Mouse (Mus musculus) kidney, embryonic 15.5 days (tissue): ENCODE results near the gene Dcn. TPM values are rescaled to one million over a fixed set of nuclear protein-coding genes. Genes with fewer than 3 reads are reported as not detected.
A peak's percentile ranks its signal among the peaks of the same experiment; 100 is the strongest.

Source experiments
- ATAC-seq: fragments of 200-750 bp; cut with Nextera tagmentation; replicated peaks from 2 replicates; pipeline ENCODE4 v1.8.0; 2017; ENCODE audit warnings: moderate TSS enrichment; ENCODE audit not compliant: low FRiP score
- H3K27ac ChIP-seq: fragments of 300-500 bp; sonication (generic); 2 replicates; pipeline ENCODE4 v1.5.1; 2015; ENCODE audit warnings: mild to moderate bottlenecking, inconsistent platforms
- H3K27me3 ChIP-seq: fragments of 300-500 bp; sonication (generic); 2 replicates; pipeline ENCODE4 v1.6.1; 2015; ENCODE audit warnings: inconsistent platforms
- H3K36me3 ChIP-seq: fragments of 300-500 bp; sonication (generic); 2 replicates; pipeline ENCODE4 v1.6.1; 2015; ENCODE audit warnings: inconsistent platforms
- H3K4me1 ChIP-seq: fragments of 300-500 bp; sonication (generic); 2 replicates; pipeline ENCODE4 v1.6.1; 2015; ENCODE audit warnings: inconsistent platforms
- H3K4me2 ChIP-seq: fragments of 300-500 bp; sonication (generic); 2 replicates; pipeline ENCODE4 v1.6.1; 2015; ENCODE audit warnings: moderate library complexity, mild to moderate bottlenecking, inconsistent platforms
- H3K4me3 ChIP-seq: fragments of 300-500 bp; sonication (generic); replicated peaks from 2 replicates; pipeline ENCODE4 v1.5.1; 2015; ENCODE audit warnings: mild to moderate bottlenecking, inconsistent platforms
- H3K9ac ChIP-seq: fragments of 300-500 bp; sonication (generic); 2 replicates; pipeline ENCODE4 v1.6.1; 2015; ENCODE audit warnings: mild to moderate bottlenecking, inconsistent platforms
- H3K9me3 ChIP-seq: fragments of 300-500 bp; sonication (generic); replicated peaks from 2 replicates; pipeline ENCODE4 v1.6.1; 2016; ENCODE audit warnings: inconsistent platforms
- WGBS: fragments of 180-500 bp; shearing (Covaris S2); methylation state at CpG from one replicate; pipeline ENCODE4 v1.1.7; 2015; ENCODE audit warnings: mixed read lengths; 5-methylcytosine and 5-hydroxymethylcytosine counted together
- polyA plus RNA-seq: library from polyadenylated mRNA; unstranded; fragments of >200 nt; fragmentation: Nextera tagmentation; extraction: Ambion mirVana; gene quantifications from 2 replicates; pipeline ENCODE4 v1.2.1, GENCODE M21; 2015

Dcn gene
- polyA plus RNA-seq: 205 and 303 TPM in 2 replicates

- no peaks in the 10 kb centered on the region for H3K9me3 ChIP-seq
- H3K4me2 ChIP-seq: peak within 1 kb of the TSS; percentile 51
- H3K36me3 ChIP-seq: no peaks in the 10 kb centered on the region
- H3K27me3 ChIP-seq: no peaks in the 10 kb centered on the region
- no peak within 1 kb of the TSS for H3K9ac ChIP-seq
- peak within 1 kb of the TSS; percentile 89 for H3K27ac ChIP-seq
- peak within 1 kb of the TSS; percentile 27 for H3K4me3 ChIP-seq
- peaks cover 16% of the 10 kb centered on the region for H3K4me1 ChIP-seq
- ATAC-seq: peak; percentile 92
- WGBS: 12% methylated on average over 7 of the region's 7 CpGs
These were observed at the start of gene Dcn for GRCm38 (mm10) chr10:97479004-97479766. TSS of gene Dcn (plus strand) at chr10:97479609.

- 89% methylated on average over 5 of the region's 5 CpGs for WGBS
- Histone ChIP-seq H3K36me3 (no peaks in the 10 kb centered on the region), H3K27ac (no peak overlapping the region), H3K27me3 (no peaks in the 10 kb centered on the region), H3K9me3 (no peaks in the 10 kb centered on the region), H3K4me2 (no peak overlapping the region), H3K4me3 (no peak overlapping the region), H3K9ac (no peak overlapping the region), H3K4me1 (no peaks in the 10 kb centered on the region)
- ATAC-seq: no peak
These were observed 42.7 kb upstream of the Dcn start for GRCm38 (mm10) chr10:97436662-97437061.

- Histone ChIP-seq H3K9ac (no peak overlapping the region), H3K4me1 (no peaks in the 10 kb centered on the region), H3K27ac (no peak overlapping the region), H3K4me2 (no peak overlapping the region), H3K9me3 (no peaks in the 10 kb centered on the region), H3K4me3 (no peak overlapping the region), H3K27me3 (no peaks in the 10 kb centered on the region), H3K36me3 (no peaks in the 10 kb centered on the region)
- WGBS: 46% methylated on average over 2 of the region's 2 CpGs
- ATAC-seq: no peak
These were observed 37.1 kb upstream of the Dcn start for GRCm38 (mm10) chr10:97442300-97442699.

GRCm38 (mm10) chr10:97446486-97446885, 32.9 kb upstream of the Dcn start:
- no peaks in the 10 kb centered on the region for H3K27me3 ChIP-seq
- no peaks in the 10 kb centered on the region for H3K9me3 ChIP-seq
- no peaks in the 10 kb centered on the region for H3K36me3 ChIP-seq
- 89% methylated on average over 4 of the region's 4 CpGs for WGBS
- H3K4me2 ChIP-seq: no peak overlapping the region
- no peak overlapping the region for H3K27ac ChIP-seq
- no peak overlapping the region for H3K9ac ChIP-seq
- H3K4me3 ChIP-seq: no peak overlapping the region
- ATAC-seq: no peak
- H3K4me1 ChIP-seq: no peaks in the 10 kb centered on the region

GRCm38 (mm10) chr10:97452886-97453285, 26.5 kb upstream of the Dcn start:
- no peaks in the 10 kb centered on the region for H3K27me3 ChIP-seq
- no peak overlapping the region for H3K4me3 ChIP-seq
- no peak overlapping the region for H3K4me2 ChIP-seq
- H3K9ac ChIP-seq: no peak overlapping the region
- H3K27ac ChIP-seq: 0 out of 2 replicates have a peak overlapping the region, but pooled peaks have one; percentile 37
- peak; percentile 85 for ATAC-seq
- no peaks in the 10 kb centered on the region for H3K36me3 ChIP-seq
- 33% methylated on average over 1 of the region's 1 CpGs for WGBS
- H3K4me1 ChIP-seq: 0 out of 2 replicates have a peak, but pooled peaks cover 3% of the 10 kb centered on the region
- H3K9me3 ChIP-seq: no peaks in the 10 kb centered on the region

GRCm38 (mm10) chr10:97453529-97453928, 25.9 kb upstream of the Dcn start:
- no peaks in the 10 kb centered on the region for H3K27me3 ChIP-seq
- H3K27ac ChIP-seq: no peak overlapping the region
- no peak overlapping the region for H3K4me3 ChIP-seq
- ATAC-seq: no peak
- H3K4me2 ChIP-seq: no peak overlapping the region
- H3K9me3 ChIP-seq: no peaks in the 10 kb centered on the region
- no peaks in the 10 kb centered on the region for H3K36me3 ChIP-seq
- 51% methylated on average over 9 of the region's 9 CpGs for WGBS
- no peak overlapping the region for H3K9ac ChIP-seq
- 0 out of 2 replicates have a peak, but pooled peaks cover 3% of the 10 kb centered on the region for H3K4me1 ChIP-seq

- Histone ChIP-seq H3K36me3 (no peaks in the 10 kb centered on the region), H3K4me3 (no peak overlapping the region), H3K27ac (no peak overlapping the region), H3K4me1 (0 out of 2 replicates have a peak, but pooled peaks cover 3% of the 10 kb centered on the region), H3K9me3 (no peaks in the 10 kb centered on the region), H3K4me2 (no peak overlapping the region), H3K9ac (no peak overlapping the region), H3K27me3 (no peaks in the 10 kb centered on the region)
- WGBS: 91% methylated on average over 7 of the region's 7 CpGs
- no peak for ATAC-seq
These were observed 22.4 kb upstream of the Dcn start for GRCm38 (mm10) chr10:97456993-97457392.

- Histone ChIP-seq H3K36me3 (no peaks in the 10 kb centered on the region), H3K27ac (no peak overlapping the region), H3K9me3 (no peaks in the 10 kb centered on the region), H3K4me2 (no peak overlapping the region), H3K27me3 (no peaks in the 10 kb centered on the region), H3K4me3 (no peak overlapping the region), H3K4me1 (peaks cover 4% of the 10 kb centered on the region), H3K9ac (no peak overlapping the region)
- WGBS: 25% methylated on average over 3 of the region's 3 CpGs
- no peak for ATAC-seq
These were observed 12.6 kb upstream of the Dcn start for GRCm38 (mm10) chr10:97466818-97467217.

GRCm38 (mm10) chr10:97469411-97470140, 9.8 kb upstream of the Dcn start:
- Histone ChIP-seq H3K4me3 (no peak overlapping the region), H3K9me3 (no peaks in the 10 kb centered on the region), H3K27ac (peak overlapping the region; percentile 73), H3K9ac (no peak overlapping the region), H3K4me1 (peaks cover 4% of the 10 kb centered on the region), H3K27me3 (no peaks in the 10 kb centered on the region), H3K36me3 (no peaks in the 10 kb centered on the region), H3K4me2 (no peak overlapping the region)
- WGBS: 52% methylated on average over 3 of the region's 3 CpGs
- 0 out of 2 replicates have a peak, but pooled peaks have one; percentile 29 for ATAC-seq

GRCm38 (mm10) chr10:97475460-97475859, 3.9 kb upstream of the Dcn start:
- H3K9me3 ChIP-seq: no peaks in the 10 kb centered on the region
- no peak overlapping the region for H3K4me3 ChIP-seq
- 70% methylated on average over 6 of the region's 6 CpGs for WGBS
- H3K9ac ChIP-seq: no peak overlapping the region
- no peak for ATAC-seq
- peaks cover 16% of the 10 kb centered on the region for H3K4me1 ChIP-seq
- H3K36me3 ChIP-seq: no peaks in the 10 kb centered on the region
- no peaks in the 10 kb centered on the region for H3K27me3 ChIP-seq
- H3K27ac ChIP-seq: no peak overlapping the region
- H3K4me2 ChIP-seq: no peak overlapping the region

- Histone ChIP-seq H3K9ac (no peak overlapping the region), H3K4me3 (no peak overlapping the region), H3K36me3 (no peaks in the 10 kb centered on the region), H3K9me3 (no peaks in the 10 kb centered on the region), H3K27ac (peak overlapping the region; percentile 85), H3K27me3 (no peaks in the 10 kb centered on the region), H3K4me1 (peaks cover 16% of the 10 kb centered on the region), H3K4me2 (no peak overlapping the region)
- WGBS: 52% methylated on average over 3 of the region's 3 CpGs
- ATAC-seq: no peak
These were observed 1.1 kb upstream of the Dcn start for GRCm38 (mm10) chr10:97478259-97478658.

GRCm38 (mm10) chr10:97482150-97482549, 2.7 kb downstream of the Dcn start:
- no peaks in the 10 kb centered on the region for H3K36me3 ChIP-seq
- H3K4me2 ChIP-seq: 0 out of 2 replicates have a peak overlapping the region, but pooled peaks have one; percentile 12
- H3K27me3 ChIP-seq: no peaks in the 10 kb centered on the region
- 80% methylated on average over 5 of the region's 5 CpGs for WGBS
- no peak overlapping the region for H3K9ac ChIP-seq
- ATAC-seq: no peak
- H3K27ac ChIP-seq: no peak overlapping the region
- H3K9me3 ChIP-seq: no peaks in the 10 kb centered on the region
- H3K4me1 ChIP-seq: peaks cover 16% of the 10 kb centered on the region
- H3K4me3 ChIP-seq: no peak overlapping the region
